Mouse (Mus musculus): Measurements from ENCODE around the gene Gcgr. TPM values are rescaled to one million over a fixed set of nuclear protein-coding genes. Genes with fewer than 3 reads are reported as not detected.

The Gcgr gene
- polyA plus RNA-seq, 1 experiment = 2.6 TPM

GRCm38 (mm10) chr11:120515611-120516010 lies 14.9 kb upstream of the Gcgr start:
- Histone ChIP-seq H3K4me1 (ENCODE audit: control insufficient read depth, insufficient read depth, insufficient read length, low read length) (peaks cover 17% of the 10 kb centered on the region; the same call in 1 of the 2 replicates), H3K27ac (ENCODE audit: insufficient read depth, low read depth, low read length) (peak overlapping the region; percentile 71), H3K4me3 (ENCODE audit: low read depth, low read length) (no peak overlapping the region), H3K27me3 (ENCODE audit: control insufficient read depth, insufficient read depth, low read length) (no peaks in the 10 kb centered on the region), H3K36me3 (ENCODE audit: control insufficient read depth, insufficient read depth, low read length) (no peaks in the 10 kb centered on the region)
- 15% methylated on average over 17 of the region's 17 CpGs for WGBS
- TF ChIP-seq POLR2A (IDR thresholded peaks at IDR 0.05; ENCODE audit: low read depth, low read length) = no peak; the same call in 1 of the 2 replicates
- TF ChIP-seq CTCF (IDR thresholded peaks at IDR 0.05; ENCODE audit: extremely low read depth, insufficient read length, insufficient replicate concordance, low read depth, low read length) = peak; percentile 93

DNA sequence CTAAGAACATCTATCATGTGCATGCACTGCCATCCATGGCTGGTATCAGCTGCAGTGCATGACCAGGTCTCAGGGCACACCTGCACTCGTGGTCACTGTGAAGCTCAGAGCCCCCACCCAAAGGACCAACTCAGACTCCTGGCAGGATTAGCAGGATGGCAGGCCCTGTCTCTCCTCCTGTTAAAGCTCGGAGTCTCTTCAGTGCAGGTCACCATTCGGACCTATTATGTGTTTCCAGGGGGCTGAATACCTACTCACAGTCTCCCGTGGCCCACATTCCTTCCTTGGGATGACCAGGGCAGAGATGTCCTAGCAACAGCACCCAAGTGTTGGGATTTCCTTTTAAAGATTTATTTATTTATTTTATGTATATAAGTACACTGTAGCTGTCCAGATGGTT lies 13.4 kb upstream of the Gcgr start:
- H3K36me3 ChIP-seq (ENCODE audit: control insufficient read depth, insufficient read depth, low read length) = no peaks in the 10 kb centered on the region
- 91% methylated on average over 4 of the region's 4 CpGs for WGBS
- no peak overlapping the region for H3K27ac ChIP-seq (ENCODE audit: insufficient read depth, low read depth, low read length)
- H3K27me3 ChIP-seq (ENCODE audit: control insufficient read depth, insufficient read depth, low read length) = no peaks in the 10 kb centered on the region
- no peak for TF ChIP-seq POLR2A (IDR thresholded peaks at IDR 0.05; ENCODE audit: low read depth, low read length)
- TF ChIP-seq CTCF (IDR thresholded peaks at IDR 0.05; ENCODE audit: extremely low read depth, insufficient read length, insufficient replicate concordance, low read depth, low read length) = no peak
- H3K4me3 ChIP-seq (ENCODE audit: low read depth, low read length) = no peak overlapping the region
- H3K4me1 ChIP-seq (ENCODE audit: control insufficient read depth, insufficient read depth, insufficient read length, low read length) = peaks cover 15% of the 10 kb centered on the region; the same call in 1 of the 2 replicates

GRCm38 (mm10) chr11:120518027-120518426 lies 12.5 kb upstream of the Gcgr start:
- Histone ChIP-seq H3K36me3 (ENCODE audit: control insufficient read depth, insufficient read depth, low read length) (no peaks in the 10 kb centered on the region), H3K4me1 (ENCODE audit: control insufficient read depth, insufficient read depth, insufficient read length, low read length) (peaks cover 15% of the 10 kb centered on the region; the same call in 1 of the 2 replicates), H3K4me3 (ENCODE audit: low read depth, low read length) (no peak overlapping the region), H3K27ac (ENCODE audit: insufficient read depth, low read depth, low read length) (peak overlapping the region; percentile 98), H3K27me3 (ENCODE audit: control insufficient read depth, insufficient read depth, low read length) (no peaks in the 10 kb centered on the region)
- no peak for TF ChIP-seq CTCF (IDR thresholded peaks at IDR 0.05; ENCODE audit: extremely low read depth, insufficient read length, insufficient replicate concordance, low read depth, low read length)
- no peak for TF ChIP-seq POLR2A (IDR thresholded peaks at IDR 0.05; ENCODE audit: low read depth, low read length)
- WGBS = 24% methylated on average over 6 of the region's 6 CpGs

DNA sequence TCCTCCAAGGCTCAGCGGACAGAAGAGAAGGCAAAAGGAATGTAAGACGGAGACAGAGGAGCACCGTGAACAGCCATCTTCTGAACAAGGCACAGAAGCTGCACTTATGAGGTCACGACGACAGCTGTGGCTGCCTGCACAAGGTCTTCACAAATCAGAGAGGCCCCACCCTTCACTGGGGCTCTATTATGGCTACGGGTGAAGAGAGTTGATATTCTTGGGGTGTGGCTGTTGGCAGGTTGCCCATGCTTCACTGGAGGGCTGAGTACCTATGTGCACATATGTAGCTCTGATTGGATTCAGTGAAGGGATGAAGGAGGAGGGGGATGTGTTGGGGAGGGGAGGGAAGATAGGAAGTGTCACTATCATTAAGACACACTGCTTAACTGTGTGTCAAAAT lies 11.9 kb upstream of the Gcgr start:
- H3K27ac ChIP-seq (ENCODE audit: insufficient read depth, low read depth, low read length) = peak overlapping the region; percentile 98
- H3K4me3 ChIP-seq (ENCODE audit: low read depth, low read length) = peak overlapping the region; percentile 4; the same call in 1 of the 2 replicates
- TF ChIP-seq POLR2A (IDR thresholded peaks at IDR 0.05; ENCODE audit: low read depth, low read length) (no peak), CTCF (IDR thresholded peaks at IDR 0.05; ENCODE audit: extremely low read depth, insufficient read length, insufficient replicate concordance, low read depth, low read length) (no peak)
- peaks cover 15% of the 10 kb centered on the region; the same call in 1 of the 2 replicates for H3K4me1 ChIP-seq (ENCODE audit: control insufficient read depth, insufficient read depth, insufficient read length, low read length)
- H3K36me3 ChIP-seq (ENCODE audit: control insufficient read depth, insufficient read depth, low read length) = no peaks in the 10 kb centered on the region
- H3K27me3 ChIP-seq (ENCODE audit: control insufficient read depth, insufficient read depth, low read length) = no peaks in the 10 kb centered on the region
- WGBS = 22% methylated on average over 6 of the region's 6 CpGs

GRCm38 (mm10) chr11:120519738-120520137 lies 10.8 kb upstream of the Gcgr start:
- H3K36me3 ChIP-seq (ENCODE audit: control insufficient read depth, insufficient read depth, low read length) = no peaks in the 10 kb centered on the region
- no peaks in the 10 kb centered on the region for H3K27me3 ChIP-seq (ENCODE audit: control insufficient read depth, insufficient read depth, low read length)
- no peak overlapping the region for H3K27ac ChIP-seq (ENCODE audit: insufficient read depth, low read depth, low read length)
- H3K4me1 ChIP-seq (ENCODE audit: control insufficient read depth, insufficient read depth, insufficient read length, low read length) = peaks cover 15% of the 10 kb centered on the region; the same call in 1 of the 2 replicates
- no peak overlapping the region for H3K4me3 ChIP-seq (ENCODE audit: low read depth, low read length)
- WGBS = 69% methylated on average over 9 of the region's 9 CpGs
- TF ChIP-seq POLR2A (IDR thresholded peaks at IDR 0.05; ENCODE audit: low read depth, low read length) = no peak
- TF ChIP-seq CTCF (IDR thresholded peaks at IDR 0.05; ENCODE audit: extremely low read depth, insufficient read length, insufficient replicate concordance, low read depth, low read length) = no peak

- peaks cover 13% of the 10 kb centered on the region; the same call in 1 of the 2 replicates for H3K4me1 ChIP-seq (ENCODE audit: control insufficient read depth, insufficient read depth, insufficient read length, low read length)
- 88% methylated on average over 9 of the region's 9 CpGs for WGBS
- no peaks in the 10 kb centered on the region for H3K27me3 ChIP-seq (ENCODE audit: control insufficient read depth, insufficient read depth, low read length)
- no peak for TF ChIP-seq CTCF (IDR thresholded peaks at IDR 0.05; ENCODE audit: extremely low read depth, insufficient read length, insufficient replicate concordance, low read depth, low read length)
- no peak for TF ChIP-seq POLR2A (IDR thresholded peaks at IDR 0.05; ENCODE audit: low read depth, low read length)
- no peak overlapping the region for H3K27ac ChIP-seq (ENCODE audit: insufficient read depth, low read depth, low read length)
- no peaks in the 10 kb centered on the region for H3K36me3 ChIP-seq (ENCODE audit: control insufficient read depth, insufficient read depth, low read length)
- no peak overlapping the region for H3K4me3 ChIP-seq (ENCODE audit: low read depth, low read length)
Measured at GRCm38 (mm10) chr11:120520498-120520897, 10.0 kb upstream of the Gcgr start.

DNA sequence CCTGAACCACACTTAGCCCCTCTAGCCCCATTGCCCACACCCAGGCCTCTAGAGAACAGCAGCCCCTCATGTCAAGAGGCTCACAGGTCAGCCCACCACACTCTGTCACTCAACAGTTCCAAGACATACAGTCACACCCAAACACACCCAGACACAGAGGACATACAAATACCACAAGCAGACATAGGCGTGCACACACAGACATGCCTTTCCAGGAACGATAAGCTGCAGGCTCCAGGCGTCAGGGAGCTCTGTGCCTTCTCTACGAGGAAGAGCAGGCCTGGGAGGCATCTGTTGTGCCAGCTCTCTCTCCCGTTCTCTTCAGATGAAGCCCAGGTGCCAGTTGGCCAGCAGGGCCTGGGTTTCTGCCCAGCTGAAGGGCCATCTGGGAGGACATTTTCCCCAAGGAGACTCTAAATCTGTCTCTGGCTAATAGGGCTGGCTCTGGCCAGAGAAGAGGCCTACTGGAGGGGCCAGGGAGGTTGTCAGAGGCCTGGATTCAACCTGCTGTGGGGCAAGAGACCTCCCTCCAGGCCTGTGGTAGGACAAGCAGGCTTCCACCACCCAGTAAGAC lies 9.4 kb upstream of the Gcgr start:
- no peak overlapping the region for H3K4me3 ChIP-seq (ENCODE audit: low read depth, low read length)

More for the DNA sequence above, 9.4 kb upstream of the Gcgr start:
- H3K27me3 ChIP-seq (ENCODE audit: control insufficient read depth, insufficient read depth, low read length) = no peaks in the 10 kb centered on the region
- no peaks in the 10 kb centered on the region for H3K36me3 ChIP-seq (ENCODE audit: control insufficient read depth, insufficient read depth, low read length)
- H3K4me1 ChIP-seq (ENCODE audit: control insufficient read depth, insufficient read depth, insufficient read length, low read length) = peaks cover 9% of the 10 kb centered on the region; the same call in 1 of the 2 replicates
- H3K27ac ChIP-seq (ENCODE audit: insufficient read depth, low read depth, low read length) = no peak overlapping the region
- no peak for TF ChIP-seq CTCF (IDR thresholded peaks at IDR 0.05; ENCODE audit: extremely low read depth, insufficient read length, insufficient replicate concordance, low read depth, low read length)
- no peak for TF ChIP-seq POLR2A (IDR thresholded peaks at IDR 0.05; ENCODE audit: low read depth, low read length)
- WGBS = 45% methylated on average over 5 of the region's 5 CpGs

All from small intestine, adult 2 months (tissue).